Mouse (Mus musculus) cerebellum, adult 8-10 months (tissue): ENCODE measurements around the gene Tsg101.
"Not testable (repeated sequence)": the region's sequence is repeated elsewhere in the genome, so short reads cannot be mapped to it uniquely, and the experiment has no call there.

Experiments used
- DNase-seq: peaks from one replicate; pipeline ENCODE4 v3.0.0; 2022

Tsg101 gene

GRCm38 (mm10) chr7:46919551-46920176 lies at the start of gene Tsg101:
Gene Tsg101, minus strand, starts transcription at chr7:46919969.
- peak; percentile 88 for DNase-seq

- no peak for DNase-seq
Observed at GRCm38 (mm10) chr7:46964070-46964469, 44.3 kb upstream of the Tsg101 start.

- peak; percentile 66 for DNase-seq
Observed at GRCm38 (mm10) chr7:46962806-46963618, 43.2 kb upstream of the Tsg101 start.

- no peak for DNase-seq
Observed at GRCm38 (mm10) chr7:46962132-46962531, 42.4 kb upstream of the Tsg101 start.

- DNase-seq, result no peak
Observed at GRCm38 (mm10) chr7:46960991-46961390, 41.2 kb upstream of the Tsg101 start.

- DNase-seq, result no peak
Observed at GRCm38 (mm10) chr7:46958853-46959252, 39.1 kb upstream of the Tsg101 start.

GRCm38 (mm10) chr7:46957831-46958691 lies 38.3 kb upstream of the Tsg101 start, which contains the start of gene Uevld:
Gene Uevld, minus strand, starts transcription at chr7:46958527.
- DNase-seq, result peak; percentile 96

GRCm38 (mm10) chr7:46935847-46936246 lies 16.1 kb upstream of the Tsg101 start:
- DNase-seq, result no peak

GRCm38 (mm10) chr7:46934788-46935187 lies 15.0 kb upstream of the Tsg101 start:
- no peak for DNase-seq

GRCm38 (mm10) chr7:46931370-46931769 lies 11.6 kb upstream of the Tsg101 start:
- DNase-seq, result no peak

- DNase-seq, result no peak
Observed at GRCm38 (mm10) chr7:46928291-46928690, 8.5 kb upstream of the Tsg101 start.

GRCm38 (mm10) chr7:46922075-46922474 lies 2.3 kb upstream of the Tsg101 start:
- DNase-seq, result no peak

DNA sequence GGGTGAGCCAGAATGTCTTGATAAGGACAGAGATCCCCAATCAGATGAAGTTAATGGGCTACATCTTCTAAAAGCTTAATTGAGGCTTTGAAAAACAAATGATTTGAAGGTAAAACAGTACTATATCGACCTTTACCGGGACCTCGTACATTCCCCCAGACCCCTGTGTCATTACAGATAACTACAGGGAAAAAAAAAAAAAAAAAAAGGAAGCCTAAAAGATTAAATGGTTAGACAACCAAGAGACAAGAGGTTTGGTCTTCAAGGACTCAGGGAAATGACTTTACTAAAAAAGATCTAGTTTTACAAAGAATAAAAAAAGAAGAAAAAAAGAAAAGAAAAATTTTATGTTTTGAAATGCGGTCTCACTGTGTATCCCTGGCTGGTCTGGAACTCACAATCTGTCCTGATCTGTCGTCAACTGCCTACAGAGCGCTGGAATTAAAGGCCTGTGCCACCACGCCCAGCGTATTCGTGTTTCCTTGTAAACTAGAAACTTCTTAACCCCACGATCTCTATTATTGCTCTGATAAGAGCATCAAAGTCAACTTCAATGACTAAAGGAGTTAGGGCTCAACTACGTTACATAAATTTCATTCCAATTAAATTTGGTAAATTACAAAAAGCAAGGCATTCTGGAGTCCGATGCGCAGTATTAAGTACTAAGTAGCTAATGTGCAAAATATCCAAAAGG lies 944 bp downstream of the Tsg101 start:
- no peak for DNase-seq

- DNase-seq, result no peak
Observed at GRCm38 (mm10) chr7:46916376-46916775, 3.4 kb downstream of the Tsg101 start.

DNA sequence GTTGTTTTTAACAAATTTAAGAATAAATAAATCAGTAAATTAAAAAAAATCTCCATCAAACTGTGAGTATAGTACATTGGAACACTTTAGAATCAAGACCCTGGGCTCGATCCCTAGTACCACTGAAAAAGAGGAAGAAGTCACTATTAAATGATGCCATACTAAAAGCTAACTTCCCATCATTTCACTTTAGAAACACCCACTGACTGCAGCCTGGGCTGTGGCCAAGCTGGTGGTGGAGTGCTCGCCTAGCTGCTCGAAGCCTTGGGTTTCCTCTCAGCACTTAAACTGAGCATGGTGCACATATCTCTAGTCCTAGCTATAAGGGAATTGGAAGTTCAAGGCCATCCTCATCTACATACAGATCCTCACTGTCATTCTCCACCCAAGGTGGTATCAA lies 8.5 kb downstream of the Tsg101 start:
- DNase-seq, result no peak

DNA sequence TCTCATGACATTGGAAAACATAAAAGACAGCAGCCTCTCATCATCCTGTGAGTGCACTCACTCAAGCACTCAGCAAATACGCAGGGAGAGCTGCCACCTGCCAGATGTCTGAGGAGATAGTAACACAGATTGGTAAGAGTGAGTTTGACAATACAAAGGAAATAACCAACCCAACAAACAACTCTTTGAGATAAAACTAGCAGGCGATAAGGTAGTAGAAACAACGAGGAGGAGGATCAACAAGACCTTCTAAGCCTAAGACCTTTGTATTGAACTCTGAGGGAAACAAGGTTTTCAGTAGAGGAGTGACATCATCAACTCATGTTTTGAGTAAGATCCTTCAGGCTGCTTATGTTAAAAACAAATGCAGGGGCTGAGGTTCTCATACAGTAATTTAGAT lies 20.4 kb downstream of the Tsg101 start:
- no peak for DNase-seq

GRCm38 (mm10) chr7:46895511-46895910 lies 24.3 kb downstream of the Tsg101 start:
- DNase-seq, result no peak

GRCm38 (mm10) chr7:46883304-46883703 lies 36.5 kb downstream of the Tsg101 start:
- DNase-seq, result no peak

DNA sequence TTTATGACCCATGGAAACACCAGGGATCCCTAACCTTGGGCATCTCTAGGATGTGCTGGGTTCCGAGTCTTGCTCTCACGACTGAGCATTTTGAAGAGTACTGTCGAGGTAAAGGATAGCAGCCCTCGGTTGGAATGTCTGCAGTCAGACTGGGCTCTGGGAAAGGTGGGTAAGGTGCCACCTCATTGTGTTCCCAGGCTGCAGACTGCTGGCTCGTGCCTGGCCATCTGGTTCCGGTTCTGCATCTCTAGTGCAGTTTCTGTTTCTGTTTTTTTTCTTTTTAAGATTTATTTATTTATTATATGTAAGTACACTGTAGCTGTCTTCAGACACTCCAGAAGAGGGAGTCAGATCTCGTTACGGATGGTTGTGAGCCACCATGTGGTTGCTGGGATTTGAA lies 37.8 kb downstream of the Tsg101 start:
- not testable (repeated sequence) for DNase-seq

DNA sequence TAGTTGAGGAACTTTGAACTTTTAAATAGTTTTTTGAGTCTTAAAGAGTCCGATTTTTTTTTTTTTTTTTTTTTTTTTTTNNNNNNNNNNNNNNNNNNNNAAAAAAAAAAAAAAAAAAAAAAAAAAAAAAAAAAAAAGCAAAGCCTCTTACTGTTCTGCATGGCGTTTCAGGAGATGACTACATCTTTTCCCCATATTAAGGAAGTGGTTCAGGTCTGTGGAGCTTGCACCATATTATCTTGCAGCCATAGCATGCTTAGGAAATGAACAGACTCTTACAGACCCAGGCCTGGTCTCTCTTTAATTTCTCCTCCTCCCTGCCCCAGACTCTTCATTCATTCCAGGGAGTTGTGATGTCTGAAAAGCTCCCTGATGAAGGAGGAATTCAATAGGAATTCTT lies 38.8 kb downstream of the Tsg101 start:
- no peak for DNase-seq

GRCm38 (mm10) chr7:46879851-46880250 lies 39.9 kb downstream of the Tsg101 start:
- no peak for DNase-seq

DNA sequence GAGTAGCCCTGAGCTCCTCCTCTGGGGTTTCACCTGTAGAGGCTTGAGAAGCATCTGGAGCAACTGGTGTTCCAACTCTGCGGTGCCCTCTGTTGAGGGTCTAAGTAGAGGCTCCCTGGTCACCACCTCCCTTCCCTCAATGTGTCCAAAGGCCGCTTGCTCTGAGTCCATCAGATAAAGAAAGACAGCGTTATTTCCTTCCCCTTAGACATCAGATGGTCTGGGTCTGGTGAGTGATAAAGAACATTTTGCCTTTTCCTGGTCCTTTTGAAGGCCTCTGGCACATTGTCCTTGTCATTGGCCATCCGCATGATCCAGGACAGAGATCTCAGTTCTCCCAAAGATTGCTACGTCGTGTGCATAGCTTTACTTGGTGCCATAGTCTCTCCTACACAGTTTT lies 42.5 kb downstream of the Tsg101 start:
- DNase-seq, result no peak

DNA sequence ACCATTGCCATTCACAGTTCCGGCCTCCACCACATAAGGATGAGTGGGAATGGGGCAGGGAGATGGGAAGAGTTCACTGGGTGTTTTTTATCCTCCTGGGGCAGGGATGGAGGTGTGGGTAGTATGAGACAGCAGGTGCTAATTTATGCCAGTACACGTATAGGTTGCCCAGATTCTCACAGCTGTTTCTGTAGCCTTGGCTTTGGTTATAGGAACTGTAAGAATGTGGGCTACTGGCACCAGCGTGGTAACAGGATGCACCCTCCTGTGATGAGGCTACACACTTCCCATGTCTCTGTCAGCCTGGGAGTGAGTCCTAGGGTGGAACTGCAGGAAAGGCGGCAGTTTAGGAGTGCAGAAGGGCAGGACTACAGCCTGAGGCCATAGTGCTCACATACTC lies 42.9 kb downstream of the Tsg101 start:
- no peak for DNase-seq
